Mouse (Mus musculus) 3T3-L1 (cell line): Measurements from ENCODE around the gene Gm10142.
"Not testable (repeated sequence)": the region's sequence is repeated elsewhere in the genome, so short reads cannot be mapped to it uniquely, and the experiment has no call there.

Experiments
- DNase-seq: peaks from one replicate; pipeline ENCODE4 v3.0.0-alpha.2; 2015; ENCODE audit warnings: low read depth, low spot score

The Gm10142 gene

GRCm38 (mm10) chr10:77738929-77739328 is 23.3 kb downstream of the Gm10142 start:
- DNase-seq, result no peak

DNA sequence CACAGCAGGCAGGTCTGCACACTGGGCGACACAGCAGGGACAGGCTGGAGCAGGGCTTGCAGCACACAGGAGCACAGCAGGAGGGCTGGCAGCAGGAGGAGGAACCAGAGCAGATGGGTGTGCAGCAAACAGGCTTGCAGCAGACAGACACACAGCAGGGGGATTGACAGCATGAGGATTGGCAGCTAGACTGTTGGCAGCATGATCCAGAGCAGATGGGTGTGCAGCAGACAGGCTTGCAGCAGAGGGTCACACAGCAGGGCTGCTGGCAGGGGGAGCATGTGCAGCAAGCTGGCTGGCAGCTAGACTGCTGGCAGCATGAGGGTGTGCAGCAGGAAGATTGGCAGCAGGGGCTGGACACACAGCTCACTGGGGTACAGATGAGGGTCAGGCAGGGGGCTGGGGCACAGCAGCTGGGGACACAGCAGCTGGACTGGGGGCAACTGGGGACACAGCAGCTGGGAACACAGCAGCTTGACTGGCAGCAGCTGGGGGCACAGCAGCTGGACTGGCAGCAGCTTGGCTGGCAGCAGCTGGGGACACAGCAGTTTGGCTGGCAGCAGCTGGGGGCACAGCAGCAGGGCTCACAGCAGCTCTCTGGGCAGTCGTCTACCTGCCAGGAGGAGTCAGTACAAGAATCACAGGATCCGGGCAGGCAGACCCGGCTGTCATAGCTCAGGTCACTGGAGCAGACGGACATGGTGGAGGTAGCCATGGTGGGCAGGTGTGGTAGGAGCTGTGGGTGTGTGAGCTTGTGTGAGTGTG is 26.5 kb downstream of the Gm10142 start, which contains the start of gene Gm18596:
Gm18596 (minus strand) TSS at position 715 of the 765 bp plus-strand sequence.
- not testable (repeated sequence) for DNase-seq

- not testable (repeated sequence) for DNase-seq
Observed at GRCm38 (mm10) chr10:77750686-77751085, 35.1 kb downstream of the Gm10142 start.

DNA sequence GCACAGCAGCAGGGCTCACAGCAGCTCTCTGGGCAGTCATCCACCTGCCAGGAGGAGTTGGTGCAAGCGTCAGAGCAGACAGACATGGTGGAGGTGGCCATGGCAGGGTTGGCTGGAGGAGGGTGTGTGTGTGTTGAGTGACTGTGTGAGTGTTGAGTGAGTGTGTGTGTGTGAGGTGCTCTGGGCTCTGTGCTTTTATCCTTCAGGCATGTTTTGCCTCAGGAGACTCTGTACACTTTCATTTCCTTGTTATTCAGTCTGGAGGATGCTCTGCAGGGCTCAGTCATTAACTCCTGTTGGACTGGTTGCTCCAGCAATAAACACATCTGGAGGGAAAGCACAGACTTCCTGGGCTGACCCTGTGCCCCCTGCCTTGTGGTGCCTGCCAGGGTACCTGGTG is 35.6 kb downstream of the Gm10142 start, which contains the start of gene Gm9736:
Gm9736 (minus strand) TSS at position 101 of the 400 bp plus-strand sequence.
- DNase-seq, result not testable (repeated sequence)

GRCm38 (mm10) chr10:77752312-77752711 is 36.7 kb downstream of the Gm10142 start:
- not testable (repeated sequence) for DNase-seq

DNA sequence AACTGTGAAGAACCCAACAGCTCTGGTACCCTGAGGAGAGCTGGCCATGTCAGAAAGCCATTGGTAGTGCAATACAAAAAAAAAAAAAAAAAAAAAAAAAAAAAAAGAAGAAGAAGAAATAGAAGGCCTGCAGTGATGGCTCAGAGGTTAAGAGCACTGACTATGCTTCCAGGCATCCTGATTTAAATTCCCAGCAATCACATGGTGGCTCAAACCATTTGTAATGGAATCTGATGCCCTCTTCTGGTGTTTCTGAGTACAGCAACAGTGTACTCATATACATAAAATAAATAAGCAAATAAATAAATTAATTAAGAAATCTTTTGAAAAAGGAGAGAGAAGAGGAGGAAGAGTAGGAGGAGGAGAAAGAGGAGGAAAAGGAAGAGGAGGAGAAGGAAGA is 37.8 kb downstream of the Gm10142 start:
- peak; percentile 38 for DNase-seq

DNA sequence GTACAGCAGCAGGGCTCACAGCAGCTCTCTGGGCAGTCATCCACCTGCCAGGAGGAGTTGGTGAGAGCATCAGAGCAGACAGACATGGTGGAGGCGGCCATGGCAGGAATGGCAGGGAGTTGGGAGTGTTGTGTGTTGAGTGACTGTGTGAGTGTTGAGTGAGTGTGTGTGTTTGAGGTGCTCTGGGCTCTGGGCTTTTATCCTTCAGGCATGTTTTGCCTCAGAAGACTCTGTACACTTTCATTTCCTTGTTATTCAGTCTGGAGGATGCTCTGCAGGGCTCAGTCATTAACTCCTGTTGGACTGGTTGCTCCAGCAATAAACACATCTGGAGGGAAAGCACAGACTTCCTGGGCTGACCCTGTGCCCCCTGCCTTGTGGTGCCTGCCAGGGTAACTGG is 44.0 kb downstream of the Gm10142 start, which contains the start of gene Gm3233:
Gm3233 (minus strand) TSS at position 101 of the 400 bp plus-strand sequence.
- not testable (repeated sequence) for DNase-seq
